Mouse (Mus musculus) G1E (cell line): ENCODE data around the gene Arsg. TPM values are rescaled to one million over a fixed set of nuclear protein-coding genes. Genes with fewer than 3 reads are reported as not detected.

Experiments
- ATAC-seq: 2 replicates; pipeline ENCODE4 v1.8.0; 2016; ENCODE audit warnings: mild to moderate bottlenecking; ENCODE audit not compliant: insufficient number of reproducible peaks, poor library complexity, low FRiP score, severe bottlenecking; ENCODE audit errors: extremely low read depth
- DNase-seq: peaks from one replicate; pipeline ENCODE4 v3.0.0; 2012; ENCODE audit warnings: low spot score
- H3K27me3 ChIP-seq: 2 replicates; pipeline ENCODE4 v1.6.1; 2012; ENCODE audit warnings: mild to moderate bottlenecking, low read length, inconsistent platforms; ENCODE audit not compliant: insufficient read depth
- H3K36me3 ChIP-seq: replicated peaks from 2 replicates; pipeline ENCODE3; 2012; ENCODE audit warnings: mild to moderate bottlenecking, inconsistent platforms
- H3K4me1 ChIP-seq: 2 replicates; pipeline ENCODE4 v1.6.1; 2012; ENCODE audit warnings: low read depth, low read length, inconsistent platforms, mixed read lengths; ENCODE audit not compliant: insufficient read depth
- H3K4me3 ChIP-seq: 2 replicates; pipeline ENCODE4 v1.5.1; 2012; ENCODE audit warnings: low read depth, mild to moderate bottlenecking, inconsistent platforms, low read length, moderate library complexity, mixed read lengths
- H3K9me3 ChIP-seq: replicated peaks from 2 replicates; pipeline ENCODE4 v1.6.1; 2012; ENCODE audit warnings: inconsistent platforms
- CTCF ChIP-seq: IDR thresholded peaks from 2 replicates; pipeline ENCODE4 v1.5.1; 2012; ENCODE audit warnings: low read depth, low read length, inconsistent platforms, mixed read lengths
- GATA1 ChIP-seq: IDR thresholded peaks from 2 replicates; pipeline ENCODE4 v1.6.1; 2012; ENCODE audit warnings: borderline replicate concordance, low read length, inconsistent platforms, mixed read lengths
- GATA2 ChIP-seq: IDR thresholded peaks from 2 replicates; pipeline ENCODE4 v1.6.1; 2012; ENCODE audit warnings: low read depth, low read length, inconsistent platforms, borderline replicate concordance
- POLR2AphosphoS5 ChIP-seq: IDR thresholded peaks from 2 replicates; pipeline ENCODE4 v1.6.1; 2012; ENCODE audit warnings: low read depth, low read length, inconsistent platforms; ENCODE audit not compliant: insufficient replicate concordance
- TAL1 ChIP-seq: conservative IDR thresholded peaks from 2 replicates; pipeline ENCODE4 v1.6.1; 2012; ENCODE audit warnings: low read depth, low read length, inconsistent platforms, mixed read lengths
- polyA plus RNA-seq: library from polyadenylated mRNA; stranded (reverse); fragments of >175 nt; gene quantifications from 2 replicates; pipeline ENCODE4 v1.2.3, GENCODE M21; 2012
- total RNA-seq, 2 experiments: library from RNA; stranded (forward) in 1 of 2; stranded (reverse) in 1 of 2; fragments of 200-1000 nt in 1 of 2; fragments of >200 nt in 1 of 2; fragmentation: Nextera tagmentation in 1 of 2; gene quantifications; 2 replicates each; pipeline ENCODE4 v1.2.3; 2014 to 2017

Arsg gene
- total and polyA plus RNA-seq, 3 experiments = 1.0 to 6.1 (median 2.0) TPM

DNA sequence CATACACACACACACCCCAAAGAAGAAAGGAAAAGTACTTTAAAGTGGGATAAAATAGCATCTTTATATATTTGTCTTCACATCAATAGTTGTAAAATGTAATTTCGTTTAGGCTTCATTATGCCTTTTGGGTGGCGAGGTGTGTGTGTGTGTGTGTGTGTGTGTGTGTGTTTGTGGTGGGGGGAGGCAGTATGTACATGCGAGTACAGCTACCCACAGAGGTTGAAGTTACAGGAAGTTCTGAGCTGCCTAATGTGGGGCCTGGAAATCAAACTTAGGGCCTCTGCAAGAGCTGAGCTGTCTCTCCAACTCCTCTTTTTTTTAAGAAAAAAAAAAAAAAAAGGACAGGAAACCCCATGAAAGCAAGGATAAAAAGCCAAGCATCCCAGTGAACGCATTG lies 80.7 kb downstream of the Arsg start:
- no peak for TF ChIP-seq TAL1
- no peak for TF ChIP-seq GATA2
- no peak for TF ChIP-seq GATA1
- no peak for ATAC-seq
- H3K4me3 ChIP-seq = no peak overlapping the region

GRCm38 (mm10) chr11:109554443-109554842 lies 81.3 kb downstream of the Arsg start:
- no peaks in the 10 kb centered on the region for H3K9me3 ChIP-seq
- no peak for DNase-seq
- peaks cover 77% of the 10 kb centered on the region for H3K4me1 ChIP-seq
- no peaks in the 10 kb centered on the region for H3K27me3 ChIP-seq
- H3K36me3 ChIP-seq = no peaks in the 10 kb centered on the region
- no peak overlapping the region for H3K4me3 ChIP-seq
- no peak for ATAC-seq
- TF ChIP-seq CTCF (no peak), POLR2AphosphoS5 (no peak), GATA2 (no peak), TAL1 (no peak), GATA1 (no peak)

More for the DNA sequence above, 80.7 kb downstream of the Arsg start:
- H3K27me3 ChIP-seq = no peaks in the 10 kb centered on the region
- no peaks in the 10 kb centered on the region for H3K9me3 ChIP-seq
- DNase-seq = no peak
- H3K4me1 ChIP-seq = peaks cover 75% of the 10 kb centered on the region
- H3K36me3 ChIP-seq = no peaks in the 10 kb centered on the region

GRCm38 (mm10) chr11:109556130-109556529 lies 83.0 kb downstream of the Arsg start:
- Histone ChIP-seq H3K36me3 (no peaks in the 10 kb centered on the region), H3K9me3 (no peaks in the 10 kb centered on the region), H3K27me3 (no peaks in the 10 kb centered on the region), H3K4me1 (peaks cover 81% of the 10 kb centered on the region), H3K4me3 (no peak overlapping the region; the same call in 1 of the 2 replicates)
- ATAC-seq (no peak), DNase-seq (no peak)
- TF ChIP-seq GATA1 (no peak), GATA2 (no peak), POLR2AphosphoS5 (no peak), CTCF (no peak), TAL1 (no peak)

- no peaks in the 10 kb centered on the region for H3K9me3 ChIP-seq
- peaks cover 85% of the 10 kb centered on the region for H3K4me1 ChIP-seq
- peak overlapping the region; percentile 21; the same call in 1 of the 2 replicates for H3K4me3 ChIP-seq
- H3K36me3 ChIP-seq = no peaks in the 10 kb centered on the region
- DNase-seq (peak; percentile 66), ATAC-seq (peak; percentile 90)
- peak; percentile 93 for TF ChIP-seq TAL1
- no peak for TF ChIP-seq GATA2
- no peak for TF ChIP-seq POLR2AphosphoS5
- TF ChIP-seq CTCF = no peak
- no peak for TF ChIP-seq GATA1
- no peaks in the 10 kb centered on the region for H3K27me3 ChIP-seq
These were observed 84.2 kb downstream of the Arsg start for GRCm38 (mm10) chr11:109557419-109557818.

DNA sequence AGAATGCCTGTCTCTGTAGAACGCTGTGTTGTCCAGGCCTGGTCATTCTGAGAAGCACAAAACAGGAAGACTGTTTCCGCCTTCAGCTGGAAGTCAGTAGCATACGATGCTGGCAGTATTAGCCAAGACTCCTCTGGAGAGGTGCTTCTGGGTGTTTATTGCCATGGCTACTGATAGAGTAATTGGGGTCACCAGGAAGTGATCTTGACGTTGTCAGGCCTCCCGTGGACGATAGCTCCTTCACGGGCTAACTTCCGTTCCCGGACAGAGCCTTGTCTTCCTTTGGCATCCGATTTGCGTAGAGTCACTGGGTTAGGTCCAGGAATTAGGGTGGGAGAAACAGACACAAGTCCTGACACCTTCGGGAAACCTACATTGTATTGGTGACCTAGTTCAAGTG lies 86.1 kb downstream of the Arsg start:
- DNase-seq (no peak), ATAC-seq (no peak)
- Histone ChIP-seq H3K36me3 (no peaks in the 10 kb centered on the region), H3K9me3 (no peaks in the 10 kb centered on the region), H3K4me3 (no peak overlapping the region), H3K27me3 (no peaks in the 10 kb centered on the region), H3K4me1 (peaks cover 75% of the 10 kb centered on the region)
- TF ChIP-seq GATA2 (no peak), POLR2AphosphoS5 (no peak), GATA1 (no peak), TAL1 (no peak), CTCF (no peak)

GRCm38 (mm10) chr11:109560793-109561257 lies 87.7 kb downstream of the Arsg start:
- DNase-seq (peak; percentile 44), ATAC-seq (no peak; the same call in 1 of the 2 replicates)
- Histone ChIP-seq H3K36me3 (no peaks in the 10 kb centered on the region), H3K9me3 (no peaks in the 10 kb centered on the region), H3K4me3 (no peak overlapping the region), H3K27me3 (no peaks in the 10 kb centered on the region), H3K4me1 (peaks cover 71% of the 10 kb centered on the region)
- TF ChIP-seq GATA1 (no peak), CTCF (peak; percentile 38; the same call in 1 of the 2 replicates)
